Mouse (Mus musculus): ENCODE results near the gene Sox18. TPM values are rescaled to one million over a fixed set of nuclear protein-coding genes. Genes with fewer than 3 reads are reported as not detected.
A peak's percentile ranks its signal among the peaks of the same experiment; 100 is the strongest.

The Sox18 gene
- polyA plus RNA-seq, 2 experiments = 4.1 to 5.5 TPM

DNA sequence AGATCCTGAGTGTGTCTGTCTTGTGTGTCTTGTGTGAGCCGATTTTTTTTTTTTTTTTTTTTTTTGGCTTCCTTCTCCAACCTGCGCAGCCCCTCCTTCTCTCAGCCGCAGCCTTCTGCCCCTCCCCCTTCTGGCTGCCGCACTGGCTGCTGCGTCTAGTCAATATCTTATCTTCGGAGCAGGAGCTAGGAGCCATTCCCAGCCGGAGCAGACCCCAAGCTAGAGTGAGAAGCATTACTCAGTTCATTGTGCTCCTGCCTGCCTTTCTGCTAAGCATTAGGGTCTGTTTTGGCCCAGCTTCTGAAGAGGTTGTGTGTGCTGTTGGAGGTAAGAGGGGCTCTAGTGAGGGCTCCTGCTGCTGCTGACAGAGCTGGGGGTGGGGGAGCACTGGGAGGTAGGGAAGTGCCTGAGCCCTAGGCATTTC is 43.5 kb upstream of the Sox18 start, which contains the start of gene Oprl1:
Gene Oprl1, plus strand, starts transcription at position 114 of the 424 bp plus-strand sequence.
- Histone ChIP-seq H3K4me2 (ENCODE audit: low read depth) (no peak within 1 kb of the TSS), H3K27me3 (ENCODE audit: control insufficient read depth, insufficient read depth, low read length) (no peaks in the 10 kb centered on the region), H3K9me3 (ENCODE audit: control insufficient read depth, low read length) (no peaks in the 10 kb centered on the region), H3K9ac (replicated peaks) (no peak within 1 kb of the TSS), H3K4me1 (replicated peaks; ENCODE audit: control insufficient read depth in 2 of 2, insufficient read depth in 2 of 2, low read length in 1 of 2) (0 out of 4 replicates have a peak, but pooled peaks cover 0 to 5% of the 10 kb centered on the region in 2 experiments), H3K36me3 (replicated peaks; ENCODE audit: control insufficient read depth, insufficient read depth, low read depth) (no peaks in the 10 kb centered on the region), H3K4me3 (ENCODE audit: insufficient read depth in 1 of 2, low read depth in 2 of 2, low read length in 2 of 2) (0 out of 4 replicates have a peak within 1 kb of the TSS, but pooled peaks of 1 of the 2 experiments have one; percentile 22), H3K27ac (no peak within 1 kb of the TSS)
- WGBS (ENCODE audit: insufficient replicate concordance) = 3% methylated on average over 7 of the region's 7 CpGs
- no peak for TF ChIP-seq CTCF (IDR thresholded peaks at IDR 0.05; ENCODE audit: low read depth)
- TF ChIP-seq EP300 (IDR thresholded peaks at IDR 0.05; ENCODE audit: low read depth) = no peak
- ATAC-seq (ENCODE audit: insufficient read depth) (no peak), DNase-seq (ENCODE audit: low read depth in 3 of 3, low spot score in 3 of 3) (no peak)

- Histone ChIP-seq H3K4me3 (ENCODE audit: insufficient read depth in 1 of 2, low read depth in 2 of 2, low read length in 2 of 2) (no peak overlapping the region), H3K9ac (replicated peaks) (no peak overlapping the region), H3K36me3 (replicated peaks; ENCODE audit: control insufficient read depth, insufficient read depth, low read depth) (no peaks in the 10 kb centered on the region), H3K4me2 (ENCODE audit: low read depth) (no peak overlapping the region), H3K9me3 (ENCODE audit: control insufficient read depth, low read length) (no peaks in the 10 kb centered on the region), H3K27ac (no peak overlapping the region), H3K27me3 (ENCODE audit: control insufficient read depth, insufficient read depth, low read length) (no peaks in the 10 kb centered on the region), H3K4me1 (replicated peaks; ENCODE audit: control insufficient read depth in 2 of 2, insufficient read depth in 2 of 2, low read length in 1 of 2) (0 out of 4 replicates have a peak, but pooled peaks cover 0 to 5% of the 10 kb centered on the region in 2 experiments)
- DNase-seq (ENCODE audit: low read depth in 3 of 3, low spot score in 3 of 3) (no peak), ATAC-seq (ENCODE audit: insufficient read depth) (no peak)
- TF ChIP-seq CTCF (IDR thresholded peaks at IDR 0.05; ENCODE audit: low read depth) = no peak
- TF ChIP-seq EP300 (IDR thresholded peaks at IDR 0.05; ENCODE audit: low read depth) = no peak
- 82% methylated on average over 1 of the region's 1 CpGs for WGBS (ENCODE audit: insufficient replicate concordance)
Observed at GRCm38 (mm10) chr2:181713749-181714148, 42.3 kb upstream of the Sox18 start.

DNA sequence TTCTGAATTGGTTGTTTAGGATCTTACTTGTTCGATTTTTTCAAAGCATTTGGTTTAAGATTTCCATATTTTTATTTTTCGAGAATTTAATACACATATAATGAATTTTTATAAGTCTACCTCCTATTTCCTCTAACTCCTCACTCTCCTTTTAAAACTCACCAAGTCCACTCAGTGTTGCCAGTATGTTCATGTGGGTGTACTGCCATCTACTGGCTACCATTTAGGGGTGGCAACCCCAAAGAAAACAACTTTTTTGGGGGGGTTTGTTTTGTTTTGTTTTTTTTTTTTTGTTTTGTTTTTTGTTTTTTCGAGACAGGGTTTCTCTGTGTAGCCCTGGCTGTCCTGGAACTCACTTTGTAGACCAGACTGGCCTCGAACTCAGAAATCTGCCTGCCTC is 35.2 kb upstream of the Sox18 start:
- Histone ChIP-seq H3K27me3 (ENCODE audit: control insufficient read depth, insufficient read depth, low read length) (no peaks in the 10 kb centered on the region), H3K27ac (no peak overlapping the region), H3K4me1 (replicated peaks; ENCODE audit: control insufficient read depth in 2 of 2, insufficient read depth in 2 of 2, low read length in 1 of 2) (no peaks in the 10 kb centered on the region), H3K36me3 (replicated peaks; ENCODE audit: control insufficient read depth, insufficient read depth, low read depth) (no peaks in the 10 kb centered on the region), H3K4me3 (ENCODE audit: insufficient read depth in 1 of 2, low read depth in 2 of 2, low read length in 2 of 2) (no peak overlapping the region), H3K9me3 (ENCODE audit: control insufficient read depth, low read length) (no peaks in the 10 kb centered on the region), H3K4me2 (ENCODE audit: low read depth) (no peak overlapping the region), H3K9ac (replicated peaks) (no peak overlapping the region)
- ATAC-seq (ENCODE audit: insufficient read depth) (no peak), DNase-seq (ENCODE audit: low read depth in 3 of 3, low spot score in 3 of 3) (no peak)
- WGBS (ENCODE audit: insufficient replicate concordance) = 21% methylated on average over 4 of the region's 4 CpGs
- TF ChIP-seq CTCF (IDR thresholded peaks at IDR 0.05; ENCODE audit: low read depth) (peak; percentile 41; the same call in 1 of the 2 replicates), EP300 (IDR thresholded peaks at IDR 0.05; ENCODE audit: low read depth) (no peak)

GRCm38 (mm10) chr2:181698241-181698640 is 26.8 kb upstream of the Sox18 start, which contains the start of gene Lkaaear1:
Gene Lkaaear1 (minus strand): TSS chr2:181698442.
- TF ChIP-seq EP300 (IDR thresholded peaks at IDR 0.05; ENCODE audit: low read depth) (no peak), CTCF (IDR thresholded peaks at IDR 0.05; ENCODE audit: low read depth) (no peak)
- WGBS (ENCODE audit: insufficient replicate concordance) = 50% methylated on average over 5 of the region's 5 CpGs
- Histone ChIP-seq H3K4me3 (ENCODE audit: insufficient read depth in 1 of 2, low read depth in 2 of 2, low read length in 2 of 2) (no peak within 1 kb of the TSS), H3K4me1 (replicated peaks; ENCODE audit: control insufficient read depth in 2 of 2, insufficient read depth in 2 of 2, low read length in 1 of 2) (peaks cover 0 to 3% of the 10 kb centered on the region in 2 experiments; a peak in 2 of 4 replicates), H3K4me2 (ENCODE audit: low read depth) (no peak within 1 kb of the TSS), H3K9ac (replicated peaks) (no peak within 1 kb of the TSS), H3K27ac (no peak within 1 kb of the TSS), H3K36me3 (replicated peaks; ENCODE audit: control insufficient read depth, insufficient read depth, low read depth) (no peaks in the 10 kb centered on the region), H3K27me3 (ENCODE audit: control insufficient read depth, insufficient read depth, low read length) (no peaks in the 10 kb centered on the region; the same call in 1 of the 2 replicates), H3K9me3 (ENCODE audit: control insufficient read depth, low read length) (no peaks in the 10 kb centered on the region)
- no peak for ATAC-seq (ENCODE audit: insufficient read depth)
- DNase-seq (ENCODE audit: low read depth in 3 of 3, low spot score in 3 of 3) = no peak

DNA sequence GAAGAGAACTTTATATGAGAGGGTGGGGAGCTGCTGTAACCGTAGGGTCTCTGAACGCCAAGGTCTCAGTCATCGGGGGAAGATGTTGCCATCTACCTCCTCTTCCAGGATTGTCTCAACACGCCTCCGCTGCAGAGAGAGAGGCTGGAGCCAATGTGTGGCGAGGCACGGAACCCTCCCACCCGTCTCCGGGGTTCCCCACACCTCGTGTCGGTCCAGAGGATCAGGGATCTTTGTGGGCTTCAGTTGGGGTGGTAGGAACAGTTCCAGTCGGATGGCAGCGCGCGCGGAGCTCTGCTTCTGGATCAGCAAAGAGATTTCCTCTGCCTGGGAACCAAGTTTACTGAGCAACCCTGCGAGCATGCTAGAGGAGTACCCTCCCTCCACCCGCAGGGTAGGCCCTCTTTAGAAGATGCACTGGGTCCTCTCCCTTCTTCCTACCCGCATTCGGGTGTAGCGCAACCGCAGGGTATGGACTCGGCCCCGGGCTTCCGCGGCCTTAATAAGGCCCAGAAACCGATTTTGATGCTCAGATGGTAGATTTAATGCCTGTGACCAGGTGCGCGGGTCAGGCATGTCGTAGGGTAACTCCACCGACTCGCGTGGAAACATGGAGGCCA is 25.5 kb upstream of the Sox18 start:
- no peaks in the 10 kb centered on the region; the same call in 1 of the 2 replicates for H3K27me3 ChIP-seq (ENCODE audit: control insufficient read depth, insufficient read depth, low read length)

More for the DNA sequence above, 25.5 kb upstream of the Sox18 start:
- Histone ChIP-seq H3K27ac (no peak overlapping the region), H3K9ac (replicated peaks) (no peak overlapping the region), H3K36me3 (replicated peaks; ENCODE audit: control insufficient read depth, insufficient read depth, low read depth) (no peaks in the 10 kb centered on the region), H3K4me3 (ENCODE audit: insufficient read depth in 1 of 2, low read depth in 2 of 2, low read length in 2 of 2) (no peak overlapping the region), H3K9me3 (ENCODE audit: control insufficient read depth, low read length) (no peaks in the 10 kb centered on the region), H3K4me2 (ENCODE audit: low read depth) (no peak overlapping the region), H3K4me1 (replicated peaks; ENCODE audit: control insufficient read depth in 2 of 2, insufficient read depth in 2 of 2, low read length in 1 of 2) (peaks cover 0 to 3% of the 10 kb centered on the region in 2 experiments; a peak in 2 of 4 replicates)
- DNase-seq (ENCODE audit: low read depth in 3 of 3, low spot score in 3 of 3) (no peak), ATAC-seq (ENCODE audit: insufficient read depth) (no peak)
- TF ChIP-seq EP300 (IDR thresholded peaks at IDR 0.05; ENCODE audit: low read depth) (no peak), CTCF (IDR thresholded peaks at IDR 0.05; ENCODE audit: low read depth) (no peak)
- 66% methylated on average over 33 of the region's 33 CpGs for WGBS (ENCODE audit: insufficient replicate concordance)
